Mouse (Mus musculus) thymus, adult 2 months (tissue): ENCODE results near the gene Creb3l1.

Source experiments
- CTCF ChIP-seq: fragments of 200-500 bp; IDR thresholded peaks from 2 replicates; pipeline ENCODE4 v1.5.1; 2012; ENCODE audit warnings: mild to moderate bottlenecking, control low read depth, low read length, moderate library complexity, borderline replicate concordance; ENCODE audit not compliant: control insufficient read depth, poor library complexity, insufficient read depth; ENCODE audit errors: extremely low read depth
- POLR2A ChIP-seq: fragments of 200-500 bp; IDR thresholded peaks from 2 replicates; pipeline ENCODE4 v1.6.1; 2012; ENCODE audit warnings: mild to moderate bottlenecking, low read length, control low read depth, moderate library complexity; ENCODE audit not compliant: control insufficient read depth, poor library complexity, insufficient read depth; ENCODE audit errors: extremely low read depth

GRCm38 (mm10) chr2:91958701-91959457 lies 65.4 kb downstream of the Creb3l1 start:
- TF ChIP-seq POLR2A (no peak), CTCF (peak; percentile 79; the same call in 1 of the 2 replicates)
